Mouse (Mus musculus) kidney, adult 18-20 months (tissue): ENCODE measurements around the gene Akap4.

ENCODE experiments used
- DNase-seq: peaks from one replicate; pipeline ENCODE4 v3.0.0; 2021

Akap4 gene

GRCm38 (mm10) chrX:7067219-7067618 is at the start of gene Akap4:
TSS of gene Akap4 (plus strand) at chrX:7067519.
- no peak for DNase-seq

- no peak for DNase-seq
Observed at GRCm38 (mm10) chrX:7041519-7041918, 25.8 kb upstream of the Akap4 start, which contains the start of gene Ccnb3. TSS of gene Ccnb3 (minus strand) at chrX:7041619.

GRCm38 (mm10) chrX:7057056-7057455 is 10.3 kb upstream of the Akap4 start:
- no peak for DNase-seq

- DNase-seq = no peak
Observed at GRCm38 (mm10) chrX:7057634-7058033, 9.7 kb upstream of the Akap4 start.

- no peak for DNase-seq
Observed at GRCm38 (mm10) chrX:7064109-7064508, 3.2 kb upstream of the Akap4 start.

GRCm38 (mm10) chrX:7068002-7068401 is 683 bp downstream of the Akap4 start:
- no peak for DNase-seq

- DNase-seq = no peak
Observed at GRCm38 (mm10) chrX:7079820-7080429, 12.6 kb downstream of the Akap4 start.

GRCm38 (mm10) chrX:7085878-7086277 is 18.6 kb downstream of the Akap4 start:
- no peak for DNase-seq

- DNase-seq = no peak
Observed at GRCm38 (mm10) chrX:7090323-7090722, 23.0 kb downstream of the Akap4 start.

GRCm38 (mm10) chrX:7102280-7102679 is 35.0 kb downstream of the Akap4 start:
- DNase-seq = no peak

- no peak for DNase-seq
Observed at GRCm38 (mm10) chrX:7114885-7115284, 47.6 kb downstream of the Akap4 start.

GRCm38 (mm10) chrX:7121618-7122280 is 54.4 kb downstream of the Akap4 start:
- no peak for DNase-seq
